ENCODE assay signal across 18 mouse cellular contexts in the genomic region with DNA sequence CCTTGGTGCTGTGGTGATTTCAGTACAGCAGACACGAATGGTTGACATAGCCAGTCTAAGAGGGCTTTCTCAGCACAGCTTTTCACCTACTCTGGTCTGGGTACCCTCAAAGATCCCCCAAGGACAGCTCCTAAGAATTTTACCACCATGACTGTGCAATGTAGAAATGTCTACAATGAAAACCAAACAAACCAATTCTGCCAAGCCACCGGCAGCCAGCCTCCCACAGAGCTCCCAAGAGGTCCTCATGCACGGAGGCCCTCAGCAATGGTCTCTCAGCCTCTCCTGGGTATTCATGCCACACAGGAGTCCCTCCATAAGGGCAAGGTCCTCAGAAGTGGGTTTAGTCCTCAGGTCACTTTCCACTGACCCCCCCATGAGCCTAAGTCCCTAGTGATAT. TPM values are rescaled to one million over a fixed set of nuclear protein-coding genes. Genes with fewer than 3 reads are reported as not detected.
"Had no signal": no experiment of that assay in that cellular context is flagged by ENCODE, and none has a peak within 500 bp of the region (broad histone marks: within the 10 kb centered on the region; RNA-seq: fewer than 3 reads in every experiment).

No protein-coding gene starts in this region.

- H3K36me3 ChIP-seq: kidney, embryonic 15.5 days; liver, embryonic 13.5 days; midbrain, embryonic 12.5 days; midbrain, embryonic 15.5 days; neural tube, embryonic 12.5 days; neural tube, embryonic 15.5 days; stomach, embryonic 15.5 days had no signal

- H3K27me3 ChIP-seq: kidney, embryonic 15.5 days; liver, embryonic 13.5 days; midbrain, embryonic 12.5 days; midbrain, embryonic 15.5 days; neural tube, embryonic 12.5 days; neural tube, embryonic 15.5 days; stomach, embryonic 15.5 days had no signal

- ATAC-seq: midbrain, embryonic 15.5 days had no signal

- H3K9me3 ChIP-seq: kidney, embryonic 15.5 days; liver, embryonic 13.5 days; midbrain, embryonic 12.5 days; midbrain, embryonic 15.5 days; neural tube, embryonic 12.5 days; neural tube, embryonic 15.5 days; stomach, embryonic 15.5 days had no signal

- DNase-seq: kidney, adult 11 months; kidney, adult 8-10 months; kidney, postnatal 36 days; layer of hippocampus, postnatal 36 days; liver, embryonic 13.5 days; lung, adult 2 months; retina, postnatal 1 day; right cerebral cortex, postnatal 25 days; spleen, adult 18-20 months; thymus, postnatal 25 days had no signal

- H3K4me1 ChIP-seq: midbrain, embryonic 12.5 days; midbrain, embryonic 15.5 days had no signal

- H3K27ac ChIP-seq: kidney, embryonic 15.5 days; liver, embryonic 13.5 days; macrophage; midbrain, embryonic 12.5 days; midbrain, embryonic 15.5 days; neural tube, embryonic 12.5 days; neural tube, embryonic 15.5 days had no signal

- H3K4me2 ChIP-seq: kidney, embryonic 15.5 days; liver, embryonic 13.5 days; midbrain, embryonic 12.5 days; midbrain, embryonic 15.5 days; neural tube, embryonic 12.5 days; neural tube, embryonic 15.5 days; stomach, embryonic 15.5 days had no signal

- H3K4me3 ChIP-seq: kidney, embryonic 15.5 days; liver, embryonic 13.5 days; midbrain, embryonic 12.5 days; midbrain, embryonic 15.5 days; neural tube, embryonic 12.5 days; neural tube, embryonic 15.5 days; stomach, embryonic 15.5 days had no signal

- H3K9ac ChIP-seq: kidney, embryonic 15.5 days; liver, embryonic 13.5 days; midbrain, embryonic 12.5 days; midbrain, embryonic 15.5 days; neural tube, embryonic 12.5 days; neural tube, embryonic 15.5 days; stomach, embryonic 15.5 days had no signal

RNA-seq across cellular contexts. Expression of a gene that starts 38.6 kb away (rescaled TPM):
- total RNA-seq: layer of hippocampus, postnatal 10 days; layer of hippocampus, postnatal 36 days had no signal
- polyA plus RNA-seq: midbrain, embryonic 15.5 days; neural tube, embryonic 12.5 days had no signal
